Mouse (Mus musculus) testis, adult 2 months (tissue): Measurements from ENCODE around the gene Etfrf1.

Source experiments
- CTCF ChIP-seq: fragments of 200-500 bp; IDR thresholded peaks from 2 replicates; pipeline ENCODE4 v1.5.1; 2012; ENCODE audit warnings: low read depth, mild to moderate bottlenecking, inconsistent platforms, low read length, moderate library complexity; ENCODE audit not compliant: control insufficient read depth, insufficient read depth, insufficient replicate concordance
- POLR2A ChIP-seq: fragments of 200-500 bp; IDR thresholded peaks from 2 replicates; pipeline ENCODE4 v1.6.1; 2012; ENCODE audit warnings: low read depth, mild to moderate bottlenecking, inconsistent platforms, low read length, moderate library complexity; ENCODE audit not compliant: control insufficient read depth

DNA sequence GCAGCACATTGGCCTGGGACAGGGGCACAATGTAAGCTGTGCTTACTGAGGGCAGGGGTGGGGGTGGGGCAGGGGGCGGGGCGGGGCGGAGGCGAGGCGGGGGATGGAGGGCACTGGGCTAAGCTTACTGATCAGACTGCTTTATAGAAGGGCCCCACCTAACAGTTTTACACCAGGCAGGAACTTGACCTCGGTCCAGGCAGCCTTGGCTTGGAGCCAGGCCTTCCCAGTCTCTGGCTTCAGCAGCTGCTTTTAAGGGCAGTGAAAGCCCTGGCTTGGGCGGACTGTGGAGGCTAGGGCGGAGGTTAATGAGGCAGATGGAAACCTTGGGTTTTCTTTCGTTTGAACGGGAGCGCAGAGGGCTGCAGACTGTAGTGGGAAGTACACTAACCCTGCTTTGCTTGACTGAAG lies 37.1 kb upstream of the Etfrf1 start:
- TF ChIP-seq CTCF (no peak), POLR2A (no peak)
